Mouse (Mus musculus): ENCODE data around the gene Gal3st3. TPM values are rescaled to one million over a fixed set of nuclear protein-coding genes. Genes with fewer than 3 reads are reported as not detected.

The Gal3st3 gene
- polyA plus RNA-seq (2016; fragmentation: Nextera tagmentation; extraction: Ambion mirVana), result 10.8 and 15.4 TPM in 2 replicates

- H3K4me1 ChIP-seq, result peaks cover 50% of the 10 kb centered on the region
- H3K9me3 ChIP-seq (replicated peaks), result no peaks in the 10 kb centered on the region
- H3K36me3 ChIP-seq, result peaks cover 16% of the 10 kb centered on the region
- H3K4me3 ChIP-seq, result peak within 1 kb of the TSS; percentile 65
- DNase-seq (ENCODE audit: low spot score), result peak; percentile 68
- no peaks in the 10 kb centered on the region for H3K27me3 ChIP-seq (ENCODE audit: low read depth, poor library complexity, severe bottlenecking)
- peak within 1 kb of the TSS; percentile 89 for H3K27ac ChIP-seq (replicated peaks)
- 6% methylated on average over 32 of the region's 32 CpGs for WGBS
Measured at GRCm38 (mm10) chr19:5297903-5298800, at the start of gene Gal3st3. Gene Gal3st3, plus strand, starts transcription at chr19:5298331.

- WGBS, result 52% methylated on average over 3 of the region's 3 CpGs
- Histone ChIP-seq H3K9me3 (replicated peaks) (no peaks in the 10 kb centered on the region), H3K4me3 (no peak overlapping the region), H3K27ac (replicated peaks) (no peak overlapping the region), H3K4me1 (no peaks in the 10 kb centered on the region), H3K36me3 (peaks cover 7% of the 10 kb centered on the region; the same call in 1 of the 2 replicates), H3K27me3 (ENCODE audit: low read depth, poor library complexity, severe bottlenecking) (no peaks in the 10 kb centered on the region)
- no peak for DNase-seq (ENCODE audit: low spot score)
Measured at GRCm38 (mm10) chr19:5257140-5257539, 41.0 kb upstream of the Gal3st3 start.

GRCm38 (mm10) chr19:5267015-5267414, 31.1 kb upstream of the Gal3st3 start:
- Histone ChIP-seq H3K36me3 (no peaks in the 10 kb centered on the region), H3K27ac (replicated peaks) (no peak overlapping the region), H3K9me3 (replicated peaks) (no peaks in the 10 kb centered on the region), H3K4me3 (no peak overlapping the region), H3K4me1 (peaks cover 13% of the 10 kb centered on the region), H3K27me3 (ENCODE audit: low read depth, poor library complexity, severe bottlenecking) (no peaks in the 10 kb centered on the region)
- 92% methylated on average over 5 of the region's 5 CpGs for WGBS
- DNase-seq (ENCODE audit: low spot score), result no peak

GRCm38 (mm10) chr19:5268017-5268416, 30.1 kb upstream of the Gal3st3 start:
- no peak for DNase-seq (ENCODE audit: low spot score)
- H3K36me3 ChIP-seq, result no peaks in the 10 kb centered on the region
- peaks cover 19% of the 10 kb centered on the region for H3K4me1 ChIP-seq
- no peak overlapping the region for H3K27ac ChIP-seq (replicated peaks)
- no peak overlapping the region for H3K4me3 ChIP-seq
- no peaks in the 10 kb centered on the region for H3K27me3 ChIP-seq (ENCODE audit: low read depth, poor library complexity, severe bottlenecking)
- H3K9me3 ChIP-seq (replicated peaks), result no peaks in the 10 kb centered on the region

- WGBS, result 88% methylated on average over 3 of the region's 3 CpGs
Measured at GRCm38 (mm10) chr19:5268875-5269274, 29.3 kb upstream of the Gal3st3 start.

GRCm38 (mm10) chr19:5269392-5269791, 28.7 kb upstream of the Gal3st3 start:
- DNase-seq (ENCODE audit: low spot score), result no peak
- WGBS, result 87% methylated on average over 5 of the region's 5 CpGs
- H3K27ac ChIP-seq (replicated peaks), result no peak overlapping the region
- no peaks in the 10 kb centered on the region for H3K9me3 ChIP-seq (replicated peaks)
- H3K4me3 ChIP-seq, result no peak overlapping the region
- no peaks in the 10 kb centered on the region for H3K27me3 ChIP-seq (ENCODE audit: low read depth, poor library complexity, severe bottlenecking)
- H3K36me3 ChIP-seq, result peaks cover 7% of the 10 kb centered on the region
- H3K4me1 ChIP-seq, result peaks cover 28% of the 10 kb centered on the region

More at GRCm38 (mm10) chr19:5268875-5269274, 29.3 kb upstream of the Gal3st3 start:
- peaks cover 2% of the 10 kb centered on the region for H3K36me3 ChIP-seq
- no peak overlapping the region for H3K27ac ChIP-seq (replicated peaks)
- no peaks in the 10 kb centered on the region for H3K27me3 ChIP-seq (ENCODE audit: low read depth, poor library complexity, severe bottlenecking)
- no peak for DNase-seq (ENCODE audit: low spot score)
- H3K9me3 ChIP-seq (replicated peaks), result no peaks in the 10 kb centered on the region
- peaks cover 27% of the 10 kb centered on the region for H3K4me1 ChIP-seq
- no peak overlapping the region for H3K4me3 ChIP-seq

GRCm38 (mm10) chr19:5271430-5271829, 26.7 kb upstream of the Gal3st3 start:
- H3K4me1 ChIP-seq, result peaks cover 28% of the 10 kb centered on the region
- no peak overlapping the region for H3K27ac ChIP-seq (replicated peaks)
- peak overlapping the region; percentile 97 for H3K4me3 ChIP-seq
- no peaks in the 10 kb centered on the region for H3K27me3 ChIP-seq (ENCODE audit: low read depth, poor library complexity, severe bottlenecking)
- H3K9me3 ChIP-seq (replicated peaks), result no peaks in the 10 kb centered on the region
- H3K36me3 ChIP-seq, result peaks cover 27% of the 10 kb centered on the region
- WGBS, result 69% methylated on average over 1 of the region's 1 CpGs
- DNase-seq (ENCODE audit: low spot score), result no peak

- Histone ChIP-seq H3K27me3 (ENCODE audit: low read depth, poor library complexity, severe bottlenecking) (no peaks in the 10 kb centered on the region), H3K4me3 (peak overlapping the region; percentile 97), H3K36me3 (peaks cover 36% of the 10 kb centered on the region), H3K9me3 (replicated peaks) (no peaks in the 10 kb centered on the region), H3K27ac (replicated peaks) (peak overlapping the region; percentile 94), H3K4me1 (peaks cover 28% of the 10 kb centered on the region)
- peak; percentile 52 for DNase-seq (ENCODE audit: low spot score)
- under 1% methylated on average over 29 of the region's 30 CpGs for WGBS
Measured at GRCm38 (mm10) chr19:5272326-5272795, 25.8 kb upstream of the Gal3st3 start.

- WGBS, result under 1% methylated on average over 90 of the region's 97 CpGs
- Histone ChIP-seq H3K27me3 (ENCODE audit: low read depth, poor library complexity, severe bottlenecking) (no peaks in the 10 kb centered on the region), H3K4me1 (peaks cover 28% of the 10 kb centered on the region), H3K36me3 (peaks cover 43% of the 10 kb centered on the region), H3K27ac (replicated peaks) (peak within 1 kb of the TSS; percentile 94), H3K4me3 (peak within 1 kb of the TSS; percentile 97), H3K9me3 (replicated peaks) (no peaks in the 10 kb centered on the region)
- DNase-seq (ENCODE audit: low spot score), result peak; percentile 90
Measured at GRCm38 (mm10) chr19:5272801-5273733, 25.1 kb upstream of the Gal3st3 start, which contains the start of gene Pacs1. Gene Pacs1, minus strand, starts transcription at chr19:5273119.

GRCm38 (mm10) chr19:5273916-5274315, 24.2 kb upstream of the Gal3st3 start:
- peaks cover 28% of the 10 kb centered on the region for H3K4me1 ChIP-seq
- 81% methylated on average over 4 of the region's 4 CpGs for WGBS
- no peaks in the 10 kb centered on the region for H3K27me3 ChIP-seq (ENCODE audit: low read depth, poor library complexity, severe bottlenecking)
- peak overlapping the region; percentile 97 for H3K4me3 ChIP-seq
- no peak for DNase-seq (ENCODE audit: low spot score)
- no peaks in the 10 kb centered on the region for H3K9me3 ChIP-seq (replicated peaks)
- peak overlapping the region; percentile 94; the same call in 1 of the 2 replicates for H3K27ac ChIP-seq (replicated peaks)
- H3K36me3 ChIP-seq, result peaks cover 52% of the 10 kb centered on the region

- Histone ChIP-seq H3K27ac (replicated peaks) (no peak overlapping the region), H3K27me3 (ENCODE audit: low read depth, poor library complexity, severe bottlenecking) (no peaks in the 10 kb centered on the region), H3K4me3 (no peak overlapping the region), H3K9me3 (replicated peaks) (no peaks in the 10 kb centered on the region), H3K36me3 (peaks cover 59% of the 10 kb centered on the region), H3K4me1 (peaks cover 28% of the 10 kb centered on the region)
- DNase-seq (ENCODE audit: low spot score), result no peak
- WGBS, result 91% methylated on average over 13 of the region's 13 CpGs
Measured at GRCm38 (mm10) chr19:5274641-5275040, 23.5 kb upstream of the Gal3st3 start.

GRCm38 (mm10) chr19:5275736-5276135, 22.4 kb upstream of the Gal3st3 start:
- Histone ChIP-seq H3K36me3 (peaks cover 70% of the 10 kb centered on the region), H3K4me3 (no peak overlapping the region), H3K27me3 (ENCODE audit: low read depth, poor library complexity, severe bottlenecking) (no peaks in the 10 kb centered on the region), H3K4me1 (peaks cover 26% of the 10 kb centered on the region), H3K9me3 (replicated peaks) (no peaks in the 10 kb centered on the region), H3K27ac (replicated peaks) (no peak overlapping the region)
- WGBS, result 95% methylated on average over 5 of the region's 5 CpGs
- DNase-seq (ENCODE audit: low spot score), result no peak
